Mouse (Mus musculus) G1E (cell line): ENCODE data around the gene Il11.

Experiments used
- CTCF ChIP-seq: IDR thresholded peaks from 2 replicates; pipeline ENCODE4 v1.5.1; 2012; ENCODE audit warnings: low read depth, low read length, inconsistent platforms, mixed read lengths
- GATA2 ChIP-seq: IDR thresholded peaks from 2 replicates; pipeline ENCODE4 v1.6.1; 2012; ENCODE audit warnings: low read depth, low read length, inconsistent platforms, borderline replicate concordance

DNA sequence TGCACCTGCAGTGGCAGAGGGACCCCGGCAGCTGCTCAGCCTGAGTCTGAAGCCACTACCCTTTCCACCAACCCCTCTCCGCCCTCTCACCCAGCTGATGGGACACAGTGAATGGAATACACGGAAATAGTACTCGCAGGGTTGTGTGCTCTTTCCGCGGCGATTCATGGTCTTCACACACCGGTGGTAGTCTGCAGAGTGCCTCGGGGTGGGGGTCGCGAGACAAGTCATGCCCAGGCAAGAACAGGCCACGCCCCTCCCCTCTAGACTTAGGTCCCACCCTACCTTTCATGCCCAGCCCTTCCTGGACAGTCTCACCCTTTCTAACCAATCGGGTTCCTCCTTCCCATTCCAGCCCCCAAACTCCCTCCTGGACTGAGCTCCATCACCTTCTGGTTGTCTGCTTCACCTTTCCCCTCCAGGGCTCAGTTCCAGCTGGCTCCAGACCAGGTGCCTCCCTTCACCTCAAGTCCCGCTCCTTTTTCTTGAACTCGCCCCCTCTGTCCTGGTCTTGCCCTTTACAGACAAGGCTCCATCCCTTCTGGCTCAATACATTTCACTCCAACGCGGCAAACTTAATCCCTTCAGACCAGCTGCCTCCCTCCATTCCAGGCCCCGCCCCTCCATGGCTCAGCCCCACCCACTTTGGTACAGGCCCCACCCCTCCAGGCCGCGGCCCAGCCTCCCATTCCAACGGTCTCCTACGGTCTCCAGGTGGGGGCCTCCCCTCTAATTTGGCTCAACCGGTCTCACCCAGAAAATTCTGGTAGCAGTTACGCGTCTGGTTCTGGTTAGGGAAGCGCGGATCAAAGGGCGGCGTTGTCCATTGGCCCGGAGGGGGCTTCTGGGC, 30.5 kb downstream of the Il11 start:
- no peak for TF ChIP-seq GATA2
- TF ChIP-seq CTCF = no peak
